Mouse (Mus musculus) heart, embryonic 13.5 days (tissue): ENCODE measurements around the gene Gm21497. TPM values are rescaled to one million over a fixed set of nuclear protein-coding genes. Genes with fewer than 3 reads are reported as not detected.
"Not testable (repeated sequence)": the region's sequence is repeated elsewhere in the genome, so short reads cannot be mapped to it uniquely, and the experiment has no call there.

ENCODE experiments used
- ATAC-seq: fragments of 200-750 bp; cut with Nextera tagmentation; 2 replicates; pipeline ENCODE4 v1.8.0; 2017; ENCODE audit warnings: moderate TSS enrichment; ENCODE audit not compliant: insufficient number of reproducible peaks, low FRiP score, low TSS enrichment; ENCODE audit errors: extremely low read depth
- H3K27ac ChIP-seq: fragments of 300-500 bp; sonication (generic); replicated peaks from 2 replicates; pipeline ENCODE4 v1.5.1; 2015; ENCODE audit warnings: moderate library complexity, mild to moderate bottlenecking, inconsistent platforms
- H3K27me3 ChIP-seq: fragments of 300-500 bp; sonication (generic); replicated peaks from 2 replicates; pipeline ENCODE4 v1.6.1; 2015; ENCODE audit warnings: mild to moderate bottlenecking, inconsistent platforms
- H3K36me3 ChIP-seq: fragments of 300-500 bp; sonication (generic); 2 replicates; pipeline ENCODE4 v1.6.1; 2015; ENCODE audit warnings: mild to moderate bottlenecking, inconsistent platforms
- H3K4me1 ChIP-seq: fragments of 300-500 bp; sonication (generic); 2 replicates; pipeline ENCODE4 v1.6.1; 2015; ENCODE audit warnings: inconsistent platforms
- H3K4me2 ChIP-seq: fragments of 300-500 bp; sonication (generic); 2 replicates; pipeline ENCODE4 v1.6.1; 2015; ENCODE audit warnings: inconsistent platforms, mild to moderate bottlenecking, moderate library complexity
- H3K4me3 ChIP-seq: fragments of 300-500 bp; sonication (generic); 2 replicates; pipeline ENCODE4 v1.5.1; 2015; ENCODE audit warnings: moderate library complexity, mild to moderate bottlenecking, inconsistent platforms
- H3K9ac ChIP-seq: fragments of 300-500 bp; sonication (generic); 2 replicates; pipeline ENCODE4 v1.6.1; 2015; ENCODE audit warnings: inconsistent platforms, mild to moderate bottlenecking, moderate library complexity
- H3K9me3 ChIP-seq: fragments of 300-500 bp; sonication (generic); 2 replicates; pipeline ENCODE4 v1.6.1; 2016; ENCODE audit warnings: inconsistent platforms
- WGBS: fragments of 180-500 bp; shearing (Covaris S2); methylation state at CpG from one replicate; pipeline ENCODE4 v1.1.7; 2015; ENCODE audit warnings: mixed read lengths; 5-methylcytosine and 5-hydroxymethylcytosine counted together
- polyA plus RNA-seq: library from polyadenylated mRNA; unstranded; fragments of >200 nt; fragmentation: Nextera tagmentation; extraction: Ambion mirVana; gene quantifications from 2 replicates; pipeline ENCODE4 v1.2.1, GENCODE M21; 2015

Gm21497 gene
- polyA plus RNA-seq = not detected in 2 replicates

DNA sequence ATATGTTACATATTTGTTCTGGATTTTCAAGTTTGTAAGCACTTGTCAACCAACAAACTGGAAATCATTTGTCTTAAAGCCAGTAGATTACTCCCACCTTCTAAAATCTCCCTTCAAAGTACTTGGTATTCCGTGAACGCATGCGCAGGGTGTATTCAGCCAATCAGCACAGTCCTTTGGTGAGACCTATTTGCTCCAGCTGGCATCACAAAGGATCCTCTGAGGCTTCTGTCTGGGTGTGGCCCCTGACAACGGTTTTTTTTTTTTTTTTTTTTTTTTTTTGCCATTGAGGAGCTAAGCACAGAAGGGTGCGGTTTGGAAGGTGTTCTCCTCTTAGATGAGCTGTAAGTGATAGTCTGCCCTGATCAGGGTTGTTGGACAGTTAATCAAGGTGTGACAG lies at the start of gene Gm21497:
Gm21497 (plus strand) TSS at position 301 of the 400 bp plus-strand sequence.
- H3K36me3 ChIP-seq, H3K27ac ChIP-seq, H3K4me3 ChIP-seq, ATAC-seq, H3K4me2 ChIP-seq, H3K4me1 ChIP-seq, H3K27me3 ChIP-seq, H3K9ac ChIP-seq, H3K9me3 ChIP-seq: not testable (repeated sequence)
- WGBS = no CpG with 5 or more reads among the region's 5 CpGs
